Mouse (Mus musculus): ENCODE results near the gene Btg3.

- TF ChIP-seq GATA1 (IDR thresholded peaks at IDR 0.05; ENCODE audit: borderline replicate concordance, low read length) (no peak), FLI1 (IDR thresholded peaks at IDR 0.05; ENCODE audit: low read length) (no peak)
Measured at GRCm38 (mm10) chr16:78306606-78307005, 70.4 kb downstream of the Btg3 start.
